Mouse (Mus musculus) ES-E14 (cell line): ENCODE results near the gene H2-DMb2.

Source experiments
- CHD2 ChIP-seq: IDR thresholded peaks from 2 replicates; pipeline ENCODE4 v1.6.1; 2014; ENCODE audit warnings: mild to moderate bottlenecking, low read depth, low read length, inconsistent platforms
- HCFC1 ChIP-seq: IDR thresholded peaks from 2 replicates; pipeline ENCODE4 v1.6.1; 2012; ENCODE audit warnings: low read length, inconsistent platforms, borderline replicate concordance; ENCODE audit not compliant: insufficient read depth
- MAFK ChIP-seq: IDR thresholded peaks from 2 replicates; pipeline ENCODE4 v1.6.1; 2014; ENCODE audit warnings: mild to moderate bottlenecking, low read depth, low read length, inconsistent platforms; ENCODE audit not compliant: insufficient read depth
- ZNF384 ChIP-seq: IDR thresholded peaks from 2 replicates; pipeline ENCODE4 v1.6.1; 2012; ENCODE audit warnings: low read depth, low read length, inconsistent platforms

- TF ChIP-seq CHD2 (no peak), HCFC1 (no peak), MAFK (no peak), ZNF384 (no peak)
Observed at GRCm38 (mm10) chr17:34118113-34118872, 24.8 kb upstream of the H2-DMb2 start.
